Mouse (Mus musculus) gastrocnemius, postnatal 36 days (tissue): Measurements from ENCODE around the gene Armh1. TPM values are rescaled to one million over a fixed set of nuclear protein-coding genes. Genes with fewer than 3 reads are reported as not detected.
"Not testable (repeated sequence)": the region's sequence is repeated elsewhere in the genome, so short reads cannot be mapped to it uniquely, and the experiment has no call there.

Experiments used
- DNase-seq, 2 experiments: peaks; one replicate each; pipeline ENCODE4 v3.0.0; 2022
- intact Hi-C: fragments of 180-260 bp; cut with DNase I; formaldehyde crosslinking; loops from one replicate; pipeline ENCODE4 v1.15.1; 2025
- total RNA-seq, 2 experiments: library from RNA; stranded (reverse); gene quantifications; 2 replicates each; pipeline ENCODE4 v1.2.3; 2021

Gene Armh1
- total RNA-seq, 2 experiments from 2014 or later, result not detected

- intact Hi-C loops, result no loop called here
These were observed 22.3 kb downstream of the Armh1 start for GRCm38 (mm10) chr4:117229590-117229989.

GRCm38 (mm10) chr4:117225250-117225649, 26.7 kb downstream of the Armh1 start:
- intact Hi-C loops, result no loop called here
- no peak for DNase-seq

More at GRCm38 (mm10) chr4:117229590-117229989, 22.3 kb downstream of the Armh1 start:
- DNase-seq, result no peak

GRCm38 (mm10) chr4:117224122-117224521, 27.8 kb downstream of the Armh1 start:
- DNase-seq, result no peak
- intact Hi-C loops, result no loop called here

DNA sequence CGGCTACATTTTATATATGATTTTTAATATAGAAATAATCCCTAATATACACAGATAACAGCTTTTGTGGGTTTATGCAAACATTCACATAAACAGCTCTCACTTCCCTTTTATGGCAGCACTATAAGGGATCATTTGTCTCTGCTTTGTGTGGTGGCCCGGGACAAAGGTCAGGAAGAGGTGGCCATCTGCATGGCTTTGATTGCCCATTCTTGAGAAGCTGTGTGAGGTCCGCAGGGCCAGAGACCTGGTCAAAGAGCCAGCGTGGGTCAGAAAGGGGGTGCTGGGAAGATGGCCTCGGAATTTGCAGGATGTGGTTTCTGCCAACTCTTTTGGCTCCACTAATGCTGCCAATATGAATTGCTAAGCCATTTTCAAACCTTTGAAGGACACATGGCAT, 28.9 kb downstream of the Armh1 start:
- no peak for DNase-seq
- intact Hi-C loops, result no loop called here

DNA sequence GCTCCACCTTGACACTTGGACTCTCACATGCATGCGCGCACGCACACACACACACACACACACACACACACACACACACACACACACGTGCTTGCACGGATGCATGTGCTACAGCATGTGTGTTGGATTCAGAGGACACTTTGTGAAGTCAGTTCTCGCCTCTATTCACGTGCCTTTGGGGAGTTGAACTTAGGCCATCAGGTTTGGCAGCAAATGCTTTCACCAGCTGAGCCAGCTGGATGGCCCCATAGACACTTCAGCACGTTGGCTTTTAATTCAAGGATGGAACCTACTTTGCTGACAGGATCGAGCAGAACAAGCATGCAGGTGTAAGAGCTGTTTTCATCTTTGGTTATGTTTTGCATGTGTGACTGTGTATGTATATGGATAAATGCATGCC, 30.1 kb downstream of the Armh1 start:
- no peak for DNase-seq
- intact Hi-C loops, result no loop called here

GRCm38 (mm10) chr4:117220741-117221515, 31.0 kb downstream of the Armh1 start:
- intact Hi-C loops, result no loop called here
- DNase-seq, result no peak

DNA sequence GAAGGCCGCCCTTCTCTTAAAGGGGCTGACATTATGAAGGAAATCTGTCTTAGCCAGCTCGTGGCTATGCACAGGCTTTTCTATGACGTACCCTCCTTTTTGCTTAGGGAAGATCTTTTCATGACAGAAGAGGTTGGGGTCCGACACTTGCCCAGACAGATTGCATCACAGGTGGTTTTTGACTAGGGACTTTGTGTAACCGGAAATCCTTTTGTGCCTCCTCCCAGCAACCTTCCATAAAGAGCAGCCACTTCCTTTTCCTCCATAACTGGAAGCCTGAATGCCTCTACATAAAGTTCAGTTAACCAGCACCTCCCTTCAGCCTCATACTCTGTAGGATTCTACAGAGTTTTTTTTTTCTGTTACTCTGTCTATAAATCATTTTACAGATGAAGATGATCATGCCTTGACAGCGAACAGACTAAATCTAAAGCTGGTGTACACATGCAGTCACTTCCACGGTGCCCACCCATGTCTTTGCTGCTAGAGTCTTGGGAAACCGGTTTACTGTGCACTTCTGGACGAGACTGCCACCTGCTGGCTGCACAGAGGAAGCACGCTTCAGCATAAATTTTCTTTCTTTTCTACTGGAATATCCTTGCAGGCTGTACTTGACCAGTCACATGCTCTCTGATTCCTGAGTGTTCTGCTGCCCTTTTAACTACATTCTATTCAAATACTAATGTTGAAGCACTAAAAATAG, 33.3 kb downstream of the Armh1 start:
- intact Hi-C loops, result loop anchor here (5.0 kb wide), 1 partner anchor 71 kb away; no protein-coding TSS in a partner anchor
- peak in 1 of 2 experiments; percentile 26 for DNase-seq

GRCm38 (mm10) chr4:117217029-117217428, 34.9 kb downstream of the Armh1 start:
- intact Hi-C loops, result loop anchor here (5.0 kb wide), 1 partner anchor 70 kb away; no protein-coding TSS in a partner anchor
- no peak for DNase-seq

DNA sequence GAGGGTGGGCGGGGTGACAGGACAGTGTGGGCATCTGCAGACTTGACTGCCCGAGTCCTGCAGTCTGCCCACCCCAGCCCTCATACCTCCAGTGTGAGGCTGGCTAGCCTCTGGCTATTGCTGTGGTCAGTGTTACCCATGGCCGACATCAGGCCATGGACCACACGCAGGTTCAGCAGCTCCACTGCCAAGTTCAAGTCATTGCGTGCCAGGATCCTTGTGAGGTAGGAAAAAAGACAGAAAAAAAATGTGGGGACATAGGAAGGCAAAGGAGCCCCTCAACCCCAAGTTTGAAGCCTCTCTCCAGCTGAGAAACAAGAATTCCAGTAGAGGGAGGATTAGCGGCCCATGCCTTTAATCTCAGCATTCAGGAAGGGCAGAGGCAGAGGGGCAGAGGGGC, 37.7 kb downstream of the Armh1 start:
- intact Hi-C loops, result no loop called here
- no peak for DNase-seq

- intact Hi-C loops, result no loop called here
- peak; percentile 68 to 80 for DNase-seq
These were observed 41.5 kb downstream of the Armh1 start for GRCm38 (mm10) chr4:117210147-117211074.

GRCm38 (mm10) chr4:117209592-117209991, 42.3 kb downstream of the Armh1 start:
- no peak for DNase-seq
- intact Hi-C loops, result no loop called here

DNA sequence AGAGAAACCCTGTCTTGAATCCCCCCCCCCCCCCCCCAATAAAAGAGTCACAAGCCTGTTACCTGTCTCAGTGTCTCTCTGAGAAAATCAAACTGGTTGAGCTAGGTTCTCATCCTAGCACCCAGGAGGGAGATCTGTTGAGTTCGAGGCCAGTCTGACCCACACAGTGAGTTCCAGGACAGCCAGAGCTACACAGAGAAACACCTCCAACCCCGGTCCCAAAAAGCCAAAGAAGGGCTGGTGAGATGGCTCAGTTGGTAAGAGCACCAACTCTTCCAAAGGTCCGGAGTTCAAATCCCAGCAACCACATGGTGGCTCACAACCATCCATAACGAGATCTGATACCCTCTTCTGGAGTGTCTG, 49.0 kb downstream of the Armh1 start:
- intact Hi-C loops, result no loop called here
- DNase-seq, result no peak

GRCm38 (mm10) chr4:117202046-117202991, 49.6 kb downstream of the Armh1 start:
- intact Hi-C loops, result no loop called here
- DNase-seq, result no peak

DNA sequence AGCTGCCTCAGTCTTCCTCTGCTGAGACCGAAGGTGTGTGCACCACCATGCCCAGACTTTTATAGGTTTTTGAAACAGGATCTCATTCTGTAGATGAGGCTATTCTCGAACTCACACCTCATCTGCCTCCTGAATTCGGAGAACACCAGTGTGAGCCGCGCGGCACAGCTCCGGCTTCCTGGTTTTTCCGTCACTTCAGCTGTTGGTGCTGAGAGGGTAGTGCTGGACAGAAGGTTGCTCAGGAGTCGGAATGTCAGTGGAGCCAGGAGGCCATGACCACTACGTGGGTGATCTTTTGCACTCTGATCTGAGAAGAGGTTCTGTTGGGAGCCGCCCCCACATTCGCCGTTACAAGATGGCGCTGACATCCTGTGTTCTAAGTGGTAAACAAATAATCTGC, 60.1 kb downstream of the Armh1 start:
- intact Hi-C loops, result no loop called here

GRCm38 (mm10) chr4:117190660-117191059, 61.3 kb downstream of the Armh1 start:
- intact Hi-C loops, result no loop called here
- DNase-seq, result no peak

More for the DNA sequence above, 60.1 kb downstream of the Armh1 start:
- DNase-seq, result no peak

- intact Hi-C loops, result no loop called here
- no peak for DNase-seq
These were observed 61.9 kb downstream of the Armh1 start for GRCm38 (mm10) chr4:117189856-117190543.

GRCm38 (mm10) chr4:117189382-117189855, 62.5 kb downstream of the Armh1 start:
- intact Hi-C loops, result no loop called here
- peak; percentile 73 to 76 for DNase-seq

GRCm38 (mm10) chr4:117188969-117189368, 63.0 kb downstream of the Armh1 start:
- intact Hi-C loops, result no loop called here
- no peak for DNase-seq

DNA sequence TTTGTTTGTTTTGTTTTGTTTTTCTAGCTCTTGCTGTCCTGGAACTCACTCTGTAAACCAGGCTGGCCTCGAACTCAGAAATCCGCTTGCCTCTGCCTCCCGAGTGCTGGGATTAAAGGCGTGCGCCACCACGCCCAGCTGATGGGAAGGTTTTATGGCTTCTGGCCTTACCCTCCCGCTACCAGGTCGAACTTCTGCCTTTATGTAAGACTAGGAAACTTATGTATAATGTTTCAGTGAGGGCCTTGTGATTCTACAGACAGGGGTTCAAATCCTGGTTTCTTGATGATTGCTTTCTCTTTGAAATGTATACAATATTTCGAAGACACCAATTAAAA, 69.2 kb downstream of the Armh1 start:
- DNase-seq, intact Hi-C loops: not testable (repeated sequence)
